In the genomic region with DNA sequence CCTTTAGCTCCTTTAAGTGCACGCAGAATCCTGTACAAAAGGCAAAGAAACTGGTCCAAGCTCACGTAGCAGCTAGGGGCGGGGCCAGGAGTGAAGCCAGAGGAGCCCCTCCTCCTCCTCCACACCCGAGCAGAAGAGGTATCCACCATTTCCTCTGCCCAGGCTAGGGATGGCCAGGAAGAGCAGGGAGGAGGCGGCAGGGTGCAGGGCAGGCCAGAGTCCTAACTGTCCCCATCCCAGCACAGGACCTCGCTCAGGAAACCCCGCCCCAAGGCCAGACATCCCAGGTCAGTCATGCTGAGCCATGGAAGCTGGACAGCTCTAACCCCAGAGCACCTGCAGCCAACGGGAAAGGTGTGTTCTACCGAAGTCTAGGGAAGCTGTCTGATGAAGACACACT, we compare ENCODE assay signal across 8 mouse cellular contexts. TPM values are rescaled to one million over a fixed set of nuclear protein-coding genes. Genes with fewer than 3 reads are reported as not detected.
DNase-seq lines count a peak whose midpoint lies in the region; ATAC-seq lines count a peak whose summit lies in the region.

No protein-coding gene starts in this region.

- peak overlapping the region; percentile 38 for H3K4me2 ChIP-seq in hindbrain, embryonic 13.5 days
- peak overlapping the region; percentile 96 for H3K4me2 ChIP-seq in liver, embryonic 12.5 days
- H3K4me2 ChIP-seq in stomach, embryonic 16.5 days (ENCODE audit: low read depth, low read length): peak overlapping the region; percentile 97; the same call in 1 of the 2 replicates

- H3K4me3 ChIP-seq in erythroblast, embryonic 14.5 days (replicated peaks): peak overlapping the region; percentile 49
- H3K4me3 ChIP-seq in hindbrain, embryonic 13.5 days: peak overlapping the region; percentile 12; the same call in 1 of the 2 replicates
- peak overlapping the region; percentile 41 for H3K4me3 ChIP-seq in liver, embryonic 12.5 days
- peak overlapping the region; percentile 1 for H3K4me3 ChIP-seq in stomach, embryonic 16.5 days (replicated peaks; ENCODE audit: low read length)

- no peak overlapping the region for H3K27ac ChIP-seq in hindbrain, embryonic 13.5 days
- H3K27ac ChIP-seq in liver, embryonic 12.5 days: peak overlapping the region; percentile 88
- 0 out of 2 replicates have a peak overlapping the region, but pooled peaks have one; percentile 9 for H3K27ac ChIP-seq in stomach, embryonic 16.5 days (ENCODE audit: low read length)

- peak; percentile 56 for DNase-seq in R1 (ENCODE audit: low read depth, low spot score)
- no peak for DNase-seq in right cerebral cortex, adult 18-20 months
- DNase-seq in cerebellum, postnatal 14 days: no peak
- DNase-seq in retina, postnatal 1 day: no peak

- peaks cover 18% of the 10 kb centered on the region for H3K27me3 ChIP-seq in erythroblast, embryonic 14.5 days (ENCODE audit: control insufficient read depth)
- peaks cover 10% of the 10 kb centered on the region; the same call in 1 of the 2 replicates for H3K27me3 ChIP-seq in hindbrain, embryonic 13.5 days
- peaks cover 18% of the 10 kb centered on the region for H3K27me3 ChIP-seq in liver, embryonic 12.5 days (replicated peaks)
- H3K27me3 ChIP-seq in stomach, embryonic 16.5 days (ENCODE audit: control insufficient read depth, insufficient read depth, low read length): 0 out of 2 replicates have a peak, but pooled peaks cover 3% of the 10 kb centered on the region

- no peak for ATAC-seq in hindbrain, embryonic 13.5 days (ENCODE audit: low FRiP score)
- peak; percentile 19 for ATAC-seq in liver, embryonic 12.5 days
- no peak for ATAC-seq in stomach, embryonic 16.5 days (ENCODE audit: insufficient read depth, low FRiP score)

- H3K9me3 ChIP-seq in erythroblast, embryonic 14.5 days (ENCODE audit: control insufficient read depth, low read length): no peaks in the 10 kb centered on the region
- H3K9me3 ChIP-seq in hindbrain, embryonic 13.5 days: no peaks in the 10 kb centered on the region
- H3K9me3 ChIP-seq in liver, embryonic 12.5 days (replicated peaks): no peaks in the 10 kb centered on the region
- H3K9me3 ChIP-seq in stomach, embryonic 16.5 days (replicated peaks; ENCODE audit: control insufficient read depth, low read length): no peaks in the 10 kb centered on the region

- H3K4me1 ChIP-seq in erythroblast, embryonic 14.5 days (ENCODE audit: control insufficient read depth): peaks cover 47% of the 10 kb centered on the region
- H3K4me1 ChIP-seq in hindbrain, embryonic 13.5 days (replicated peaks): peaks cover 41% of the 10 kb centered on the region
- H3K4me1 ChIP-seq in liver, embryonic 12.5 days: peaks cover 50% of the 10 kb centered on the region
- peaks cover 26% of the 10 kb centered on the region for H3K4me1 ChIP-seq in stomach, embryonic 16.5 days (ENCODE audit: control insufficient read depth, insufficient read depth, low read length)

- H3K36me3 ChIP-seq in erythroblast, embryonic 14.5 days (ENCODE audit: control insufficient read depth): peaks cover 20% of the 10 kb centered on the region
- peaks cover 20% of the 10 kb centered on the region for H3K36me3 ChIP-seq in hindbrain, embryonic 13.5 days
- peaks cover 16% of the 10 kb centered on the region for H3K36me3 ChIP-seq in liver, embryonic 12.5 days
- peaks cover 7% of the 10 kb centered on the region; the same call in 1 of the 2 replicates for H3K36me3 ChIP-seq in stomach, embryonic 16.5 days (ENCODE audit: control insufficient read depth, insufficient read depth, low read length)

- 17% methylated on average over 9 of the region's 9 CpGs for WGBS in hindbrain, embryonic 13.5 days
- 19% methylated on average over 9 of the region's 9 CpGs for WGBS in liver, embryonic 12.5 days (ENCODE audit: insufficient replicate concordance)
- WGBS in stomach, embryonic 16.5 days: 21% methylated on average over 9 of the region's 9 CpGs

- H3K9ac ChIP-seq in hindbrain, embryonic 13.5 days: peak overlapping the region; percentile 71
- peak overlapping the region; percentile 66 for H3K9ac ChIP-seq in liver, embryonic 12.5 days
- peak overlapping the region; percentile 18; the same call in 1 of the 2 replicates for H3K9ac ChIP-seq in stomach, embryonic 16.5 days (ENCODE audit: low read length)

RNA-seq across cellular contexts. Expression of a gene that starts 2.9 kb away (rescaled TPM):
- polyA plus RNA-seq in erythroblast, embryonic 14.5 days (2012): 0.10 and 0.13 TPM in 2 replicates
- polyA plus RNA-seq in hindbrain, embryonic 13.5 days (2015; fragmentation: Nextera tagmentation; extraction: Ambion mirVana): 11.5 and 12.4 TPM in 2 replicates
- polyA plus RNA-seq in liver, embryonic 12.5 days (2016; fragmentation: Nextera tagmentation; extraction: Ambion mirVana): 3.4 and 3.6 TPM in 2 replicates
- polyA plus RNA-seq in stomach, embryonic 16.5 days (2015; fragmentation: Nextera tagmentation; extraction: Ambion mirVana): 13.4 and 13.9 TPM in 2 replicates

RNA-seq across cellular contexts. Expression of a gene that starts 8.9 kb away (rescaled TPM):
- polyA plus RNA-seq in erythroblast, embryonic 14.5 days (2012): 2.7 and 8.5 TPM in 2 replicates
- 128 and 137 TPM in 2 replicates for polyA plus RNA-seq in hindbrain, embryonic 13.5 days (2015; fragmentation: Nextera tagmentation; extraction: Ambion mirVana)
- 73.2 and 74.9 TPM in 2 replicates for polyA plus RNA-seq in liver, embryonic 12.5 days (2016; fragmentation: Nextera tagmentation; extraction: Ambion mirVana)
- polyA plus RNA-seq in stomach, embryonic 16.5 days (2015; fragmentation: Nextera tagmentation; extraction: Ambion mirVana): 117 and 127 TPM in 2 replicates

RNA-seq across cellular contexts. Expression of a gene that starts 27.8 kb away (rescaled TPM):
- 0.12 and 0.28 TPM in 2 replicates for polyA plus RNA-seq in erythroblast, embryonic 14.5 days (2012)
- 15.2 and 15.9 TPM in 2 replicates for polyA plus RNA-seq in hindbrain, embryonic 13.5 days (2015; fragmentation: Nextera tagmentation; extraction: Ambion mirVana)
- 3.2 and 3.5 TPM in 2 replicates for polyA plus RNA-seq in liver, embryonic 12.5 days (2016; fragmentation: Nextera tagmentation; extraction: Ambion mirVana)
- polyA plus RNA-seq in stomach, embryonic 16.5 days (2015; fragmentation: Nextera tagmentation; extraction: Ambion mirVana): 1.7 and 1.8 TPM in 2 replicates

RNA-seq across cellular contexts. Expression of a gene that starts 42.3 kb away (rescaled TPM):
- polyA plus RNA-seq in erythroblast, embryonic 14.5 days (2012): 6.6 and 6.8 TPM in 2 replicates
- 22.6 and 24.2 TPM in 2 replicates for polyA plus RNA-seq in hindbrain, embryonic 13.5 days (2015; fragmentation: Nextera tagmentation; extraction: Ambion mirVana)
- 79.7 and 83.2 TPM in 2 replicates for polyA plus RNA-seq in liver, embryonic 12.5 days (2016; fragmentation: Nextera tagmentation; extraction: Ambion mirVana)
- 49.6 and 50.4 TPM in 2 replicates for polyA plus RNA-seq in stomach, embryonic 16.5 days (2015; fragmentation: Nextera tagmentation; extraction: Ambion mirVana)

RNA-seq across cellular contexts. Expression of a gene that starts 44.1 kb away (rescaled TPM):
- 0.07 TPM in 1 of 2 replicates, not detected in the other for polyA plus RNA-seq in erythroblast, embryonic 14.5 days (2012)
- 2.6 and 2.8 TPM in 2 replicates for polyA plus RNA-seq in hindbrain, embryonic 13.5 days (2015; fragmentation: Nextera tagmentation; extraction: Ambion mirVana)
- polyA plus RNA-seq in liver, embryonic 12.5 days (2016; fragmentation: Nextera tagmentation; extraction: Ambion mirVana): 7.5 and 7.7 TPM in 2 replicates
- polyA plus RNA-seq in stomach, embryonic 16.5 days (2015; fragmentation: Nextera tagmentation; extraction: Ambion mirVana): 5.1 and 5.5 TPM in 2 replicates

Comparison
In these comparisons a context has a peak if more than half of its experiments do, and no peak if none do; other contexts are left out.
1. H3K4me2 ChIP-seq: peak in every context shown above with its lines; median percentile 97 in stomach, embryonic 16.5 days; 96 in liver, embryonic 12.5 days; 38 in hindbrain, embryonic 13.5 days.
2. H3K9ac ChIP-seq: peak in every context shown above with its lines; median percentile 71 in hindbrain, embryonic 13.5 days; 66 in liver, embryonic 12.5 days; 18 in stomach, embryonic 16.5 days.